Mouse (Mus musculus): ENCODE measurements at regions not wholly inside any gene's neighbourhood (a gene's known extent, or its start where the extent isn't known, plus 50 kb on each side); places are given as distances from the start of the nearest gene placed in this dataset.

DNA sequence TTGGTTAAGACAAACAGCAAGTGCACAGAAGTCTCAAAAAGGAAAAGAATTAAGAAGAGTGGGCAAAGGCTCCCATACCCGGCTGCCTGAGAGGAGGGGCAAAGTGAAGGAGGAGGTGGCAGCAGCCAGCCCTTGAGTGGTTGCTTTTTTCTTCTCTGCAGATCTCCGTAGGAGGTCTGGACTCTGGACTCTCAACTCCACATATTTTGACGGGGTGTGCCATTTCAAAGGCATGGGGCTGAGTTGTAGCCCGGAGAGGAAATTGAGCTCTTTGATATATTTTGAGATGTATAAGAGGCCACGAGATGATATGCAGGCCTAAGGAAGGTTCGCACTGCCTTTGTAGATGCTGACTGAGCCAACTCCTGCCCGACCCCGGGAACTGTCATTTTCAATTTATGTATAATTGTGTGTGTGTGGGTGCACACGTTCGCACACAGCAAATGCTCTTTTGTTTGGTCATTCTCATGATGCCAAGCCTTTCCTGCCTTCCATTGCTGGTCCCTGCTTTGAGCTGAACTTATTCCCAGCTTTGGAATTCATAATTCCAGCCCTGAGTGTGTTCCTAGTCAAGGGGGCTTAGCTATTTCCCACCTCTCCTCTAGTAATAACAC, 56.4 kb downstream of the Cxcr4 start:
- Histone ChIP-seq H3K9me3 (no peaks in the 10 kb centered on the region), H3K27me3 (replicated peaks) (no peaks in the 10 kb centered on the region), H3K36me3 (replicated peaks; ENCODE audit: low read length) (no peaks in the 10 kb centered on the region), H3K4me3 (replicated peaks) (no peak overlapping the region), H3K4me1 (peaks cover 33% of the 10 kb centered on the region)
- TF ChIP-seq FLI1 (IDR thresholded peaks at IDR 0.05; ENCODE audit: low read length) (no peak), GATA1 (IDR thresholded peaks at IDR 0.05; ENCODE audit: borderline replicate concordance, low read length) (no peak)

DNA sequence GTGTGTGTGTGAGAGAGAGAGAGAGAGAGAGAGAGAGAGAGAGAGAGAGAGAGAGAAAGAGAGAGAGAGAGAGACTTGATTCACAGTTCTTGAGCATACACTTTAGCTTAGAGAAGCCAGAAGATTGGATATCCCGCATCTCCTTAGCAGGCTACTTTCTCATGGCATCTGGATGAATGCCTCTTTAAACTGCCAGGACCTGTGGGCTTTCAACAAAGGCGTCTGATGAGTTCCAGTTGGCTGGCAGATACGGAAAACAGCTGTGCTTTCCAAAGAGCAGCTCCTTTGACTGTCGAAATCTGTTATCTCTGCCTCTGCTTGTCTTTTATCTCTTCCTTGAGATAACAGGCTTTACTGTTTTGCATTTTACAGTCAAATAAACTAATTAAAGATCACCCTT, 59.5 kb downstream of the Cxcr4 start:
- H3K9me3 ChIP-seq = peaks cover 8% of the 10 kb centered on the region
- peaks cover 17% of the 10 kb centered on the region for H3K4me1 ChIP-seq
- H3K36me3 ChIP-seq (replicated peaks; ENCODE audit: low read length) = peaks cover 9% of the 10 kb centered on the region
- no peaks in the 10 kb centered on the region for H3K27me3 ChIP-seq (replicated peaks)
- no peak overlapping the region for H3K4me3 ChIP-seq (replicated peaks)
- TF ChIP-seq FLI1 (IDR thresholded peaks at IDR 0.05; ENCODE audit: low read length) = no peak
- TF ChIP-seq GATA1 (IDR thresholded peaks at IDR 0.05; ENCODE audit: borderline replicate concordance, low read length) = no peak

DNA sequence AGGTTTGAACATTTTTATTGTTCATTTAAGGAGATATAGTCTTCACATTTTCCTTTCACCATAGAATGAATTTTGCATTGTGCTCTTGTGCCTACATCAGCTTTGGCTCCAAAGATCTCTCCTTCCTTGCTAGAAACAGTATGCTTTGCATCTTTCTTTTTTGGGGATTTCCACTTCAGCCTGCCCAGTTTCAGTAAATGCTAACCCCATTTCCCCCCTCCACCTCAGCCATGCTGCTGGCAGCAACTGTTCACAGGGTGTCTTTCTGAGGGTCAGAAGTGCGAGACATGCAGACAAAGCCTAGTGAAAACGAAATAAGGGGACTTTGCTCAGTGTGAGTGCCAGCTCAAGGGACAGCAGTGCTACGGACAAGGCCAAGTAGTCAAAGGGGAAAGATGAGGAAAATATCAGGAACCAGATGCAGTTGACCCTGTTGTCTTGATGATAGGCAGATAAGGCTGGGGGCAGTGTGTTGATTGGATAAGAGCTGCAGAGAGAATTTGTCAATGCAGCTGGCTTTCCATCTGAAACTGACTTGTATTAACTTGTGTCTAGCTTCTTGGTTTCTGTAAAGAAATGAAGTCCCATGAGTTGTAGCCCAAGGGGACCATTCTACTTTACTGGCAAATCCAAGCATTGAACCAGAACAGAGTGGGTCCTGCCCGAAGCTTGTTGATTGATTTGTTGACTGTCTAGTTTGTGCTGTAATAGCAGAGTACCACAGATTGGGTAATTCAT, 62.1 kb downstream of the Cxcr4 start:
- no peak for TF ChIP-seq FLI1 (IDR thresholded peaks at IDR 0.05; ENCODE audit: low read length)
- no peak for TF ChIP-seq GATA1 (IDR thresholded peaks at IDR 0.05; ENCODE audit: borderline replicate concordance, low read length)
- H3K4me1 ChIP-seq = peaks cover 8% of the 10 kb centered on the region

DNA sequence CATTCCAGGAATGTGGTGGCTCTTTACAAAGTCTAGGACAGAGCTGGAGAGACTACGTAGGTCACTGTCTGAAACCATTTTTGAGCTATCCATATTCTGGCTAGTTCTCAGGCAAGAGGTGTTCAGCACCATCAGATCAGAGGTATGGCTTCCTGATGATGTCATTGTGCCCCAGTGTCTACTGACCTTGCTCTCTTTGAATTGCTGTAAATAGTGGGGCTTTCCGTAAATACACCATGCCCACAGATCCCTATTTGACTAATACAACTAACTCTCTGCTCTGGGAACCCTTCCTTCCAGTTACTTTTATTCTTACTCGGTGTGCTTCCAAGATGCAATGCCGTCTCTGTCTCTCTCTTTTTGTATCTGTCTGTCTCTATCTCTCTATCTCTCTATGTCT, 72.9 kb downstream of the Cxcr4 start:
- Histone ChIP-seq H3K4me3 (replicated peaks) (no peak overlapping the region), H3K4me1 (peaks cover 5% of the 10 kb centered on the region; the same call in 1 of the 2 replicates), H3K9me3 (no peaks in the 10 kb centered on the region), H3K27me3 (replicated peaks) (no peaks in the 10 kb centered on the region), H3K36me3 (replicated peaks; ENCODE audit: low read length) (no peaks in the 10 kb centered on the region)
- TF ChIP-seq FLI1 (IDR thresholded peaks at IDR 0.05; ENCODE audit: low read length) = no peak
- no peak for TF ChIP-seq GATA1 (IDR thresholded peaks at IDR 0.05; ENCODE audit: borderline replicate concordance, low read length)

More for the DNA sequence above, 62.1 kb downstream of the Cxcr4 start:
- Histone ChIP-seq H3K9me3 (peaks cover 11% of the 10 kb centered on the region), H3K4me3 (replicated peaks) (no peak overlapping the region), H3K27me3 (replicated peaks) (no peaks in the 10 kb centered on the region), H3K36me3 (replicated peaks; ENCODE audit: low read length) (peaks cover 9% of the 10 kb centered on the region)

DNA sequence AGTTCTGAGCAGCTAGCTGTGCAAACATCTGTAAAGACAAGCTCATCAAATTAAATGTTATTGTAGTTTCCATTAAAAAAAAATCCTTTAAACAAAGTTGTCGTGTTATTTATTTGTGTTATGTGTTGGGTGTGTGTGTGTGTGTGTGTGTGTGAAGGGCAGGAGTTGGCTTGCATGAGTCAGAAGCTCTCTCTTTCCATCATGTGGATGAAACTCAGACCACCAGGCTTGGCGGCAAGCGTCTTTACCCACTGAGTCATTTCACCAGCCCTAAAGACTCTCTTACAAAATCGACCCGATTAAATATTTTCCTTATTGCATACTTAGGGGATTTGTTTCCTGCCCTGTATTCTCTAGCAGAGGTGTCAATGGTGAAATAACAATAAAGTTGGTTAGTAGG, 73.6 kb downstream of the Cxcr4 start:
- Histone ChIP-seq H3K36me3 (replicated peaks; ENCODE audit: low read length) (no peaks in the 10 kb centered on the region), H3K4me1 (peaks cover 12% of the 10 kb centered on the region), H3K9me3 (0 out of 2 replicates have a peak, but pooled peaks cover under 1% of the 10 kb centered on the region), H3K27me3 (replicated peaks) (no peaks in the 10 kb centered on the region), H3K4me3 (replicated peaks) (no peak overlapping the region)
- TF ChIP-seq GATA1 (IDR thresholded peaks at IDR 0.05; ENCODE audit: borderline replicate concordance, low read length) (no peak), FLI1 (IDR thresholded peaks at IDR 0.05; ENCODE audit: low read length) (no peak)

DNA sequence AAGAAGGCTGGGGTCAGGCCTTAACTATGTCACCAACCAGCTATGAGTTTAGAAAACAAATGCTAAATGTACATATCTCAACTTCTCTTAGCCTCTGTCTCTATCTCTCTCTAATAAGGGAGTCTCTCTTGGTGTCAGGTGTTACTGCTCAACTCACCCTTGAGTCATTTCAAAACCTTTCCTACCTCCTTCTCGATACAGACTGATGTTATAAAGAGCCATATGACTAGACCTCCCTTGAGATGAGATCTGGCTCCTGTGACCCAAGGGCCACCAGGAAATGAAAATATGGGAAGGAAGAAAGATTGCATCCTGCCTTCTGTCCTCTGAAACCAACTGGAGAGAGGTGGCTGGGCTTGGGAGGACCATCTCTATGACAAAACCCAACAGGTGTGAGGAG, 74.7 kb downstream of the Cxcr4 start:
- Histone ChIP-seq H3K27me3 (replicated peaks) (no peaks in the 10 kb centered on the region), H3K9me3 (0 out of 2 replicates have a peak, but pooled peaks cover 3% of the 10 kb centered on the region), H3K4me1 (peaks cover 20% of the 10 kb centered on the region), H3K36me3 (replicated peaks; ENCODE audit: low read length) (peaks cover 6% of the 10 kb centered on the region), H3K4me3 (replicated peaks) (no peak overlapping the region)
- TF ChIP-seq FLI1 (IDR thresholded peaks at IDR 0.05; ENCODE audit: low read length) (no peak), GATA1 (IDR thresholded peaks at IDR 0.05; ENCODE audit: borderline replicate concordance, low read length) (no peak)

DNA sequence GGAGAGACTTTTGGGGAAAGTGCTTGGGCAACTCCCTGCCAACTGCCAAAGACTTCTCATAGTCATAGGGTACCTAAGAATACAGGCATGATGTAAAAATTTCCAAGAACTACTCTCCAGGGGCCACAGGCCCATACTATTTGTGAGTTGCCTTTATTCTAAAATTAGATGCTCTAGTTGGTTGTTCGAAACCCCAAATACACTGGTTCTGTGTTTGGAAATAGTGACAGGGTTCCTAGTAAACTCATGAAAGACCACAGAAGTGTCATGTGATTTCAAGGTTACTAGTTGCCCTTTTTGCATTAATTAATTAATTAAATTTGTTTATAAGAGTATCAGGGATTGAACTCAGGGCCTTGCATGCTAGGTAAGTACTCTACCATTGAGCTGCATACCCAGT, 77.8 kb downstream of the Cxcr4 start:
- no peak overlapping the region for H3K4me3 ChIP-seq (replicated peaks)
- H3K4me1 ChIP-seq = peaks cover 47% of the 10 kb centered on the region
- H3K36me3 ChIP-seq (replicated peaks; ENCODE audit: low read length) = peaks cover 16% of the 10 kb centered on the region
- TF ChIP-seq GATA1 (IDR thresholded peaks at IDR 0.05; ENCODE audit: borderline replicate concordance, low read length) = no peak
- TF ChIP-seq FLI1 (IDR thresholded peaks at IDR 0.05; ENCODE audit: low read length) = no peak
- peaks cover 7% of the 10 kb centered on the region; the same call in 1 of the 2 replicates for H3K9me3 ChIP-seq
- no peaks in the 10 kb centered on the region for H3K27me3 ChIP-seq (replicated peaks)

DNA sequence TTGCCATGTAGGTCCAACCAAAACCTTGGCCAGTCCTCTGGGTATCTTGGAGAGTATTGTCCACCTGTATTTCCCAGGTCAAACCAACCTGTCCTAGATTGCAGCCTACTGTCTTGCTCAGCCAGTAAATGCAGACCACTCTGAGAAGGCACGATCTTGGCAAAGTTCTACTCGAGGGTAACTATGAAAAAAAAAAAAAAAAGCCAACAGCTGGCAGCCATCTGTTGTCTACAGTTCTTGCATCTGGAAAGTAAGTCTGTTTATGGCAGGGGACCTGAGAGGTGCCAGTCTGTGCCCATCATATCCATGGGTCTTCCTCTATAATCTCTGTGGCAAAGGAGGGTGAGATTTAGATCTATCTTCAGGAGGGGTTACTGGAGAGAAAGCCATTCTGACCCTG, 78.2 kb downstream of the Cxcr4 start:
- H3K36me3 ChIP-seq (replicated peaks; ENCODE audit: low read length) = peaks cover 16% of the 10 kb centered on the region
- H3K4me3 ChIP-seq (replicated peaks) = no peak overlapping the region
- no peaks in the 10 kb centered on the region for H3K27me3 ChIP-seq (replicated peaks)
- H3K9me3 ChIP-seq = peaks cover 7% of the 10 kb centered on the region; the same call in 1 of the 2 replicates
- TF ChIP-seq FLI1 (IDR thresholded peaks at IDR 0.05; ENCODE audit: low read length) (no peak), GATA1 (IDR thresholded peaks at IDR 0.05; ENCODE audit: borderline replicate concordance, low read length) (no peak)
- H3K4me1 ChIP-seq = peaks cover 51% of the 10 kb centered on the region

DNA sequence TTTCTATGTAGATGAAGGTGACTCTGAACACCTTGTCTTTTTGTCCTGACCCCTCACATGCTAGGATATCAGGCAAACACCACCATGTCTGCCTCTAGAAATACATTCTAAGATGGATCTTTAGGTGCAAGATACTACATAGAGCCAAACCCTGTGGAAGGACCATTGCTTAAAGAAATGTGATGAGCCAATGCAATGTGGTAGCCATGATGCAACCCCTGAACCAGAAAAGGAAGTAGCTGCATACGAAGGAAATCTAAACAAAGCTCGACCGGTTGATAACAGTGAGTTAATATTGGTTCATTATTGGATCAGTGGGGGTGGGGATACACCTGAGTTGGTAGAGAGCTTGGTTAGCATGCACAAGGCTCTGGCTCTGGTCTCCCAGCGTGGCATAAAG, 78.9 kb downstream of the Cxcr4 start:
- Histone ChIP-seq H3K4me1 (peaks cover 59% of the 10 kb centered on the region), H3K36me3 (replicated peaks; ENCODE audit: low read length) (peaks cover 16% of the 10 kb centered on the region)
- TF ChIP-seq FLI1 (IDR thresholded peaks at IDR 0.05; ENCODE audit: low read length) (no peak), GATA1 (IDR thresholded peaks at IDR 0.05; ENCODE audit: borderline replicate concordance, low read length) (no peak)

DNA sequence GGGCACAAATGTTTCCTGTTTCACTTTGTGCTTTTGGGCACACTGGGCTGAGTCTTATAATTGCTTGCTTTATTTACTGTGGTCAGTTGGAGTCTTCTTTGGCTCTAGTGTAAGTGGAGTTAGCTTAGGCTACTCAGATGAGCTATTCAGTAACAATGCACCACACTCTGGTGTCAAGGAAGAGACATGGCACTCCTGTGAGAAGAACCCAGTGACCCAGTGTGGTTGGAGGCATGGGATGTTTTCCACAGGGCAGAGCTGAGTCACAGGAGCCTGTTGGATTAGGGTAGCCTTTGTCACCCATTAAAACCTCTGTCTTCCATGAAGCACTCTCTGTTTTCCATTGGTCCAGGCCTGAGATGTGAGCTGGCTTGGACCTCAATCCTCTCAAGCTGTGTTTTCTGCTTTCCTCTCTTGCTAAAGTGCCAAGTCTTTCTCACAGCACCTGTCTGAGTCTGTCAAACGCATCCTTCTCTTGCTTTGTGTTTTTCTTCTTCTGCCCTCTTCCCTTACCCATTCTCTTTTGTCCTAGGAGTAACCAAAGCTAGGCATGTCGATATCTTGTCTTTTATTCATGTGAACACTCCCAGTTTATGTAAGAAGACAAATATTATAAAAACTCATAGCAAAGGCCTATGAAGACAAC, 83.2 kb downstream of the Cxcr4 start:
- Histone ChIP-seq H3K4me1 (peaks cover 89% of the 10 kb centered on the region), H3K4me3 (replicated peaks) (no peak overlapping the region), H3K27me3 (replicated peaks) (no peaks in the 10 kb centered on the region), H3K9me3 (peaks cover 7% of the 10 kb centered on the region; the same call in 1 of the 2 replicates), H3K36me3 (replicated peaks; ENCODE audit: low read length) (peaks cover 24% of the 10 kb centered on the region)
- TF ChIP-seq FLI1 (IDR thresholded peaks at IDR 0.05; ENCODE audit: low read length) (no peak), GATA1 (IDR thresholded peaks at IDR 0.05; ENCODE audit: borderline replicate concordance, low read length) (no peak)

More for the DNA sequence above, 78.9 kb downstream of the Cxcr4 start:
- H3K27me3 ChIP-seq (replicated peaks) = no peaks in the 10 kb centered on the region
- peaks cover 7% of the 10 kb centered on the region; the same call in 1 of the 2 replicates for H3K9me3 ChIP-seq
- no peak overlapping the region for H3K4me3 ChIP-seq (replicated peaks)

Measured in megakaryocyte, embryonic 14.5 days (primary cell).